ENCODE assay signal across 18 mouse cellular contexts in genomic region chr13:63283236-63283635, GRCm38 (mm10).
"Had no signal": no experiment of that assay in that cellular context is flagged by ENCODE, and none has a peak within 500 bp of the region (broad histone marks: within the 10 kb centered on the region; RNA-seq: fewer than 3 reads in every experiment).

No protein-coding gene starts in this region.

- H3K27ac ChIP-seq: left cerebral cortex, adult 2 months; limb, embryonic 12.5 days; liver, embryonic 12.5 days; liver, embryonic 15.5 days; lung, embryonic 15.5 days; midbrain, embryonic 10.5 days; midbrain, embryonic 13.5 days had no signal

- H3K4me3 ChIP-seq: left cerebral cortex, adult 2 months; limb, embryonic 12.5 days; liver, embryonic 12.5 days; liver, embryonic 15.5 days; lung, embryonic 15.5 days; megakaryocyte, embryonic 14.5 days; midbrain, embryonic 10.5 days; midbrain, embryonic 13.5 days had no signal

- H3K9me3 ChIP-seq: limb, embryonic 12.5 days; liver, embryonic 12.5 days; liver, embryonic 15.5 days; lung, embryonic 15.5 days; megakaryocyte, embryonic 14.5 days; midbrain, embryonic 10.5 days; midbrain, embryonic 13.5 days had no signal

- ATAC-seq: intestine, postnatal 0 days; liver, embryonic 12.5 days; midbrain, embryonic 13.5 days; midbrain, embryonic 16.5 days had no signal

- H3K9ac ChIP-seq: limb, embryonic 12.5 days; liver, embryonic 12.5 days; liver, embryonic 15.5 days; lung, embryonic 15.5 days; midbrain, embryonic 13.5 days had no signal

- DNase-seq: kidney, postnatal 10 days; kidney, postnatal 36 days; layer of hippocampus, postnatal 36 days; liver; lung, adult 18-20 months; lung, postnatal 10 days; lung, postnatal 36 days; thymus, postnatal 25 days had no signal

- H3K27me3 ChIP-seq: limb, embryonic 12.5 days; liver, embryonic 12.5 days; liver, embryonic 15.5 days; lung, embryonic 15.5 days; megakaryocyte, embryonic 14.5 days; midbrain, embryonic 13.5 days had no signal

- H3K4me2 ChIP-seq: limb, embryonic 12.5 days; liver, embryonic 12.5 days; liver, embryonic 15.5 days; lung, embryonic 15.5 days; midbrain, embryonic 13.5 days had no signal
